Mouse (Mus musculus) testis, adult 2 months (tissue): ENCODE measurements around the gene 4930558K02Rik.

Experiments used
- CTCF ChIP-seq: fragments of 200-500 bp; IDR thresholded peaks from 2 replicates; pipeline ENCODE4 v1.5.1; 2012; ENCODE audit warnings: low read depth, mild to moderate bottlenecking, inconsistent platforms, low read length, moderate library complexity; ENCODE audit not compliant: control insufficient read depth, insufficient read depth, insufficient replicate concordance
- POLR2A ChIP-seq: fragments of 200-500 bp; IDR thresholded peaks from 2 replicates; pipeline ENCODE4 v1.6.1; 2012; ENCODE audit warnings: low read depth, mild to moderate bottlenecking, inconsistent platforms, low read length, moderate library complexity; ENCODE audit not compliant: control insufficient read depth

DNA sequence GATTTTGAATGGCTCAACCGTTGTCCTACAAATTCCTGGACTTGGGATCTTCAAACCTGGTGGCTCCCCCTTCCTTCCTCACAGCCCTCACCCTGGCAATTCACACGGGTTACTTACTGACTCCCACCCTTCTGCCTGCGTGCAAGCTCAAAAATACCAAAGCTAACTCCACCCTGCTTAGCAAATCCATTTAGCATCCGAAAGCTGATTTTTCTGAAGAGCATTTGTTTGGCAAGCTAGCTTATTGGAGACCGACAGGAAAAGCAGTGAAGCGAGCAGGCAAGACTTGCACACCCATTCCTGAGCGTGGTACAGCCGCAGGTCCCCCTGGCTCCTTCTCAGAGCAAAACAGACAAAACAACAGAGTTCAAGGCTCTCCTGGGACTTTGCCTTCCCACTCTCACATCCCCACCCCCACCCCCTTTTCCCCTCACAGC is 29.2 kb upstream of the 4930558K02Rik start:
- TF ChIP-seq CTCF, result no peak
- no peak for TF ChIP-seq POLR2A
